Comparison of ENCODE assay signal across 18 mouse cellular contexts in the genomic region with DNA sequence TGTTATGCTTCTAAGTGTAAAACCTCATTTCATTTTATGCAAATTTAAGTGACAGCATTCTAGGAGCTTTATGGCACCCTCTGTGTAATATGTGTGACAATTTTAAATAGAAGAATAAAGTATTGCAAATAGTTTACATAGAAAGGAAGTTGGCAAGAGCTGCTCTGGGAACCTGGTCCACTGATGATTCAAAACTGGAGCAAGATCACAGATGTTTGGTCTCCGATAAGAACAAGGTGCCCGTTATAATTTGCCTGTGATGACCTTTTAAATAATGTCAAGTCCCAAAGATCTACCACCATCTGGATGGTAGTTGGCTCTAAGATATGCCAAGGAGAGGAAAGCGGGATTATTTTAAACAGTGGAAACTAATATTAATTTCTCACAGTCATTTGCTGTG.
"Had no signal": no experiment of that assay in that cellular context is flagged by ENCODE, and none has a peak within 500 bp of the region (broad histone marks: within the 10 kb centered on the region; RNA-seq: fewer than 3 reads in every experiment).

No protein-coding gene starts in this region.

- H3K9me3 ChIP-seq: midbrain, embryonic 13.5 days; midbrain, embryonic 15.5 days; neural tube, embryonic 13.5 days; neural tube, embryonic 15.5 days had no signal

- DNase-seq: lung, adult 18-20 months; lung, embryonic 14.5 days; lung, postnatal 10 days; lung, postnatal 4 days; retina, postnatal 1 day; right cerebral cortex, adult 18-20 months; right cerebral cortex, postnatal 25 days; right cerebral cortex, postnatal 4 days; spleen, adult 18-20 months; thymus, adult 2 months; thymus, postnatal 25 days; thymus, postnatal 4 days had no signal

- H3K4me3 ChIP-seq: midbrain, embryonic 13.5 days; midbrain, embryonic 15.5 days; myocyte; neural tube, embryonic 13.5 days; neural tube, embryonic 15.5 days had no signal

- H3K27ac ChIP-seq: midbrain, embryonic 13.5 days; midbrain, embryonic 15.5 days; neural tube, embryonic 13.5 days; neural tube, embryonic 15.5 days had no signal

- H3K9ac ChIP-seq: lung, embryonic 14.5 days; midbrain, embryonic 13.5 days; midbrain, embryonic 15.5 days; neural tube, embryonic 13.5 days; neural tube, embryonic 15.5 days had no signal

- H3K27me3 ChIP-seq: midbrain, embryonic 13.5 days; midbrain, embryonic 15.5 days; neural tube, embryonic 13.5 days; neural tube, embryonic 15.5 days had no signal

- H3K4me1 ChIP-seq: midbrain, embryonic 13.5 days; midbrain, embryonic 15.5 days; neural tube, embryonic 13.5 days; neural tube, embryonic 15.5 days had no signal

- ATAC-seq: midbrain, embryonic 13.5 days; midbrain, embryonic 15.5 days had no signal

- H3K4me2 ChIP-seq: lung, embryonic 14.5 days; midbrain, embryonic 11.5 days; midbrain, embryonic 13.5 days; midbrain, embryonic 15.5 days; neural tube, embryonic 13.5 days; neural tube, embryonic 15.5 days had no signal

- H3K36me3 ChIP-seq: midbrain, embryonic 13.5 days; midbrain, embryonic 15.5 days; neural tube, embryonic 13.5 days; neural tube, embryonic 15.5 days had no signal
